Comparison of ENCODE assay signal across 7 mouse cellular contexts in genomic region chr5:31571023-31571608, GRCm38 (mm10). TPM values are rescaled to one million over a fixed set of nuclear protein-coding genes. Genes with fewer than 3 reads are reported as not detected.
DNase-seq lines count a peak whose midpoint lies in the region; ATAC-seq and TF ChIP-seq lines count a peak whose summit lies in the region.

No protein-coding gene starts in this region.

- intact Hi-C loops in gastrocnemius, postnatal 36 days (cut with DNase I): no loop called here

- peak; percentile 39 for DNase-seq in T-cell, adult 2 months (ENCODE audit: low spot score)
- peak; percentile 35 for DNase-seq in cerebellum, adult 11 months
- DNase-seq in gastrocnemius, postnatal 36 days: peak; percentile 29 to 40
- peak; percentile 36 for DNase-seq in limb, embryonic 14.5 days (ENCODE audit: low spot score)
- peak; percentile 40 for DNase-seq in midbrain, embryonic 14.5 days
- no peak for DNase-seq in urinary bladder, postnatal 14 days (ENCODE audit: low spot score)

- peak; percentile 45 for ATAC-seq in intestine, embryonic 15.5 days
- peak; percentile 37; the same call in 1 of the 2 replicates for ATAC-seq in limb, embryonic 14.5 days (ENCODE audit: low FRiP score, low read depth)
- ATAC-seq in midbrain, embryonic 14.5 days (ENCODE audit: low FRiP score, low TSS enrichment): no peak

- no peak overlapping the region for H3K4me3 ChIP-seq in intestine, embryonic 15.5 days (replicated peaks)
- no peak overlapping the region for H3K4me3 ChIP-seq in limb, embryonic 14.5 days (replicated peaks; ENCODE audit: low read length)
- no peak overlapping the region for H3K4me3 ChIP-seq in midbrain, embryonic 14.5 days (replicated peaks; ENCODE audit: low read depth, low read length)

- WGBS in intestine, embryonic 15.5 days: 19% methylated on average over 20 of the region's 20 CpGs
- WGBS in limb, embryonic 14.5 days: 14% methylated on average over 19 of the region's 20 CpGs
- 10% methylated on average over 20 of the region's 20 CpGs for WGBS in midbrain, embryonic 14.5 days

- H3K27ac ChIP-seq in intestine, embryonic 15.5 days: peak overlapping the region; percentile 62
- no peak overlapping the region for H3K27ac ChIP-seq in limb, embryonic 14.5 days (replicated peaks; ENCODE audit: low read depth, low read length)
- H3K27ac ChIP-seq in midbrain, embryonic 14.5 days (replicated peaks; ENCODE audit: low read depth, low read length): 0 out of 2 replicates have a peak overlapping the region, but pooled peaks have one; percentile 2

- H3K9ac ChIP-seq in intestine, embryonic 15.5 days: no peak overlapping the region
- H3K9ac ChIP-seq in limb, embryonic 14.5 days (ENCODE audit: low read depth, low read length, severe bottlenecking): peak overlapping the region; percentile 34
- peak overlapping the region; percentile 26; the same call in 1 of the 2 replicates for H3K9ac ChIP-seq in midbrain, embryonic 14.5 days (replicated peaks; ENCODE audit: low read length)

- peaks cover 11% of the 10 kb centered on the region for H3K4me1 ChIP-seq in intestine, embryonic 15.5 days (replicated peaks)
- peaks cover 10% of the 10 kb centered on the region; the same call in 1 of the 2 replicates for H3K4me1 ChIP-seq in limb, embryonic 14.5 days (ENCODE audit: control insufficient read depth, insufficient read depth, low read length)
- peaks cover 6% of the 10 kb centered on the region for H3K4me1 ChIP-seq in midbrain, embryonic 14.5 days (ENCODE audit: control insufficient read depth, insufficient read depth, low read length)

- H3K4me2 ChIP-seq in intestine, embryonic 15.5 days (replicated peaks): peak overlapping the region; percentile 48
- H3K4me2 ChIP-seq in limb, embryonic 14.5 days (replicated peaks; ENCODE audit: low read depth, low read length, severe bottlenecking): peak overlapping the region; percentile 15
- H3K4me2 ChIP-seq in midbrain, embryonic 14.5 days (ENCODE audit: low read length): peak overlapping the region; percentile 40

- H3K27me3 ChIP-seq in intestine, embryonic 15.5 days (replicated peaks): no peaks in the 10 kb centered on the region
- H3K27me3 ChIP-seq in limb, embryonic 14.5 days (ENCODE audit: control insufficient read depth, insufficient read depth, low read length): no peaks in the 10 kb centered on the region
- H3K27me3 ChIP-seq in midbrain, embryonic 14.5 days (ENCODE audit: control insufficient read depth, insufficient read depth, low read length): no peaks in the 10 kb centered on the region

- TF ChIP-seq POLR2A in limb, embryonic 14.5 days (IDR thresholded peaks at IDR 0.05; ENCODE audit: borderline replicate concordance, extremely low read depth, insufficient read depth, insufficient read length): no peak

- no peaks in the 10 kb centered on the region for H3K9me3 ChIP-seq in intestine, embryonic 15.5 days
- no peaks in the 10 kb centered on the region for H3K9me3 ChIP-seq in limb, embryonic 14.5 days (ENCODE audit: control insufficient read depth, low read length)
- H3K9me3 ChIP-seq in midbrain, embryonic 14.5 days (ENCODE audit: control insufficient read depth, low read length): no peaks in the 10 kb centered on the region

- no peaks in the 10 kb centered on the region for H3K36me3 ChIP-seq in intestine, embryonic 15.5 days
- H3K36me3 ChIP-seq in limb, embryonic 14.5 days (ENCODE audit: control insufficient read depth, insufficient read depth, low read length): no peaks in the 10 kb centered on the region
- H3K36me3 ChIP-seq in midbrain, embryonic 14.5 days (ENCODE audit: control insufficient read depth, insufficient read depth, low read length): no peaks in the 10 kb centered on the region

RNA-seq across cellular contexts. Expression of gene Mrpl33, which starts 25.6 kb away (rescaled TPM):
- total RNA-seq in gastrocnemius, postnatal 36 days (2021): 100 to 1,000 TPM; 233 to 261 TPM
- 321 and 322 TPM in 2 replicates for polyA plus RNA-seq in intestine, embryonic 15.5 days (2015; fragmentation: Nextera tagmentation; extraction: Ambion mirVana)
- 76.9 and 138 TPM in 2 replicates for polyA plus RNA-seq in limb, embryonic 14.5 days (2012; rRNA removed)
- 266 and 312 TPM in 2 replicates for polyA plus RNA-seq in limb, embryonic 14.5 days (2014; fragmentation: Nextera tagmentation; extraction: Ambion mirVana)
- 179 and 211 TPM in 2 replicates for polyA plus RNA-seq in midbrain, embryonic 14.5 days (2014; fragmentation: Nextera tagmentation; extraction: Ambion mirVana)

RNA-seq across cellular contexts. Expression of gene Supt7l, which starts 43.5 kb away (rescaled TPM):
- total RNA-seq in gastrocnemius, postnatal 36 days (2021): 10 to 100 TPM in 1 of 2 experiments, 1 to 10 TPM in 1; 9.0 to 10.3 TPM
- polyA plus RNA-seq in intestine, embryonic 15.5 days (2015; fragmentation: Nextera tagmentation; extraction: Ambion mirVana): 18.1 TPM in 2 replicates
- 18.0 and 20.9 TPM in 2 replicates for polyA plus RNA-seq in limb, embryonic 14.5 days (2012; rRNA removed)
- 11.4 and 13.7 TPM in 2 replicates for polyA plus RNA-seq in limb, embryonic 14.5 days (2014; fragmentation: Nextera tagmentation; extraction: Ambion mirVana)
- polyA plus RNA-seq in midbrain, embryonic 14.5 days (2014; fragmentation: Nextera tagmentation; extraction: Ambion mirVana): 18.0 and 18.3 TPM in 2 replicates

RNA-seq across cellular contexts. Expression of gene Slc4a1ap, which starts 44.3 kb away (rescaled TPM):
- total RNA-seq in gastrocnemius, postnatal 36 days (2021): 10 to 100 TPM; 20.4 to 20.7 TPM
- 25.5 and 27.8 TPM in 2 replicates for polyA plus RNA-seq in intestine, embryonic 15.5 days (2015; fragmentation: Nextera tagmentation; extraction: Ambion mirVana)
- 19.5 and 20.2 TPM in 2 replicates for polyA plus RNA-seq in limb, embryonic 14.5 days (2012; rRNA removed)
- 23.9 and 27.7 TPM in 2 replicates for polyA plus RNA-seq in limb, embryonic 14.5 days (2014; fragmentation: Nextera tagmentation; extraction: Ambion mirVana)
- polyA plus RNA-seq in midbrain, embryonic 14.5 days (2014; fragmentation: Nextera tagmentation; extraction: Ambion mirVana): 28.6 and 28.9 TPM in 2 replicates
